Mouse (Mus musculus) lung, adult 2 months (tissue): Measurements from ENCODE around the gene Cbx2.
A peak's percentile ranks its signal among the peaks of the same experiment; 100 is the strongest.

Experiments used
- CTCF ChIP-seq: fragments of 200-500 bp; IDR thresholded peaks from 2 replicates; pipeline ENCODE4 v1.5.1; 2011; ENCODE audit warnings: mild to moderate bottlenecking, low read length, control low read depth; ENCODE audit not compliant: insufficient read depth
- POLR2A ChIP-seq: fragments of 200-500 bp; IDR thresholded peaks from 2 replicates; pipeline ENCODE4 v1.6.1; 2011; ENCODE audit warnings: low read depth, mild to moderate bottlenecking, control low read depth, low read length, borderline replicate concordance; ENCODE audit errors: extremely low read depth

- TF ChIP-seq CTCF (peak; percentile 59), POLR2A (no peak)
Observed at GRCm38 (mm10) chr11:118998540-118999265, 24.1 kb upstream of the Cbx2 start.
